Mouse (Mus musculus) heart, postnatal 0 days (tissue): ENCODE data around the gene Parp11.

ENCODE experiments used
- CTCF ChIP-seq: IDR thresholded peaks from 2 replicates; pipeline ENCODE4 v1.5.1; 2016; ENCODE audit warnings: antibody characterized with exemption, control low read depth, low read depth
- EP300 ChIP-seq: IDR thresholded peaks from 2 replicates; pipeline ENCODE4 v1.6.1; 2016; ENCODE audit warnings: antibody characterized with exemption, low read depth

- no peak for TF ChIP-seq CTCF
- no peak for TF ChIP-seq EP300
These were observed 28.6 kb downstream of the Parp11 start for GRCm38 (mm10) chr6:127475231-127475630.
